ENCODE assay signal across 27 mouse cellular contexts in genomic region chr6:53778424-53778955, GRCm38 (mm10). TPM values are rescaled to one million over a fixed set of nuclear protein-coding genes. Genes with fewer than 3 reads are reported as not detected.
A peak's percentile ranks its signal among the peaks of the same experiment; 100 is the strongest.
DNase-seq lines count a peak whose midpoint lies in the region; ATAC-seq and TF ChIP-seq lines count a peak whose summit lies in the region.
"Had no signal": no experiment of that assay in that cellular context is flagged by ENCODE, and none has a peak within 500 bp of the region (broad histone marks: within the 10 kb centered on the region; RNA-seq: fewer than 3 reads in every experiment).

No protein-coding gene starts in this region.

- H3K4me1 ChIP-seq in heart, embryonic 10.5 days, result no peaks in the 10 kb centered on the region
- H3K4me1 ChIP-seq in kidney, embryonic 15.5 days, result peaks cover 22% of the 10 kb centered on the region
- no peaks in the 10 kb centered on the region for H3K4me1 ChIP-seq in lung, adult 2 months (ENCODE audit: control insufficient read depth, insufficient read depth, low read length)
- H3K4me1 ChIP-seq: limb, embryonic 15.5 days; liver, embryonic 13.5 days; neural tube, embryonic 13.5 days had no signal

- H3K9ac ChIP-seq in kidney, embryonic 15.5 days, result no peak overlapping the region
- H3K9ac ChIP-seq: hindbrain, embryonic 13.5 days; limb, embryonic 15.5 days; liver, embryonic 13.5 days; neural tube, embryonic 13.5 days had no signal

- TF ChIP-seq CTCF in lung, adult 2 months (IDR thresholded peaks at IDR 0.05; ENCODE audit: insufficient read depth, low read length), result no peak

- peak; percentile 63 for DNase-seq in heart, embryonic 10.5 days (ENCODE audit: low spot score)
- no peak for DNase-seq in heart, adult 9 months (ENCODE audit: low spot score in 2 of 2)
- no peak for DNase-seq in kidney, adult 18-20 months
- peak; percentile 25 for DNase-seq in lung, postnatal 10 days
- DNase-seq in lung, adult 2 months, result no peak
- DNase-seq in lung, postnatal 25 days (ENCODE audit: low spot score), result peak; percentile 10
- no peak for DNase-seq in right cerebral cortex, postnatal 10 days (ENCODE audit: low spot score in 2 of 2)
- DNase-seq: adrenal gland, postnatal 25 days; cerebellum, adult 18-20 months; cerebellum, postnatal 10 days; gastrocnemius, postnatal 14 days; heart, adult 2 months; heart, postnatal 4 days; kidney, adult 9 months; layer of hippocampus, adult 9-11 months; liver, embryonic 13.5 days; thymus, adult 2 months; thymus, postnatal 36 days had no signal

- H3K27me3 ChIP-seq in heart, embryonic 10.5 days (ENCODE audit: insufficient read depth, poor library complexity, severe bottlenecking), result no peaks in the 10 kb centered on the region
- 0 out of 2 replicates have a peak, but pooled peaks cover 4% of the 10 kb centered on the region for H3K27me3 ChIP-seq in kidney, embryonic 15.5 days
- H3K27me3 ChIP-seq: limb, embryonic 15.5 days; liver, embryonic 13.5 days had no signal

- WGBS in heart, embryonic 10.5 days, result 66% methylated on average over 8 of the region's 8 CpGs
- WGBS in kidney, embryonic 15.5 days, result 40% methylated on average over 8 of the region's 8 CpGs
- 38% methylated on average over 8 of the region's 8 CpGs for WGBS in lung, adult 2 months

- H3K4me3 ChIP-seq in heart, embryonic 10.5 days, result no peak overlapping the region
- no peak overlapping the region for H3K4me3 ChIP-seq in kidney, embryonic 15.5 days (replicated peaks)
- H3K4me3 ChIP-seq in lung, adult 2 months (replicated peaks; ENCODE audit: extremely low read depth, low read depth, low read length), result no peak overlapping the region
- H3K4me3 ChIP-seq: heart, adult 2 months; hindbrain, embryonic 13.5 days; limb, embryonic 10.5 days; limb, embryonic 15.5 days; liver, embryonic 13.5 days; midbrain, embryonic 10.5 days; myocyte; neural tube, embryonic 13.5 days had no signal

- H3K4me2 ChIP-seq in kidney, embryonic 15.5 days, result no peak overlapping the region
- H3K4me2 ChIP-seq: hindbrain, embryonic 13.5 days; limb, embryonic 15.5 days; liver, embryonic 13.5 days; neural tube, embryonic 13.5 days had no signal

- H3K9me3 ChIP-seq in heart, embryonic 10.5 days, result no peaks in the 10 kb centered on the region
- no peaks in the 10 kb centered on the region for H3K9me3 ChIP-seq in kidney, embryonic 15.5 days (replicated peaks)
- H3K9me3 ChIP-seq: hindbrain, embryonic 13.5 days; limb, embryonic 10.5 days; limb, embryonic 15.5 days; liver, embryonic 13.5 days; midbrain, embryonic 10.5 days; neural tube, embryonic 13.5 days had no signal

- 0 out of 2 replicates have a peak, but pooled peaks have one; percentile 12 for ATAC-seq in kidney, embryonic 15.5 days (replicated peaks; ENCODE audit: low FRiP score)
- ATAC-seq: CD4-positive, CD25-positive, alpha-beta regulatory T cell, adult 4 months; forebrain, embryonic 14.5 days had no signal

- H3K27ac ChIP-seq in heart, embryonic 10.5 days, result no peak overlapping the region
- H3K27ac ChIP-seq in kidney, embryonic 15.5 days, result no peak overlapping the region
- H3K27ac ChIP-seq: heart, adult 2 months; hindbrain, embryonic 13.5 days; limb, embryonic 10.5 days; limb, embryonic 15.5 days; liver, embryonic 13.5 days; midbrain, embryonic 10.5 days; neural tube, embryonic 13.5 days had no signal

- TF ChIP-seq POLR2A in lung, adult 2 months (IDR thresholded peaks at IDR 0.05; ENCODE audit: borderline replicate concordance, extremely low read depth, low read depth, low read length), result no peak

- no peaks in the 10 kb centered on the region for H3K36me3 ChIP-seq in heart, embryonic 10.5 days
- no peaks in the 10 kb centered on the region for H3K36me3 ChIP-seq in kidney, embryonic 15.5 days
- H3K36me3 ChIP-seq: hindbrain, embryonic 13.5 days; limb, embryonic 10.5 days; limb, embryonic 15.5 days; liver, embryonic 13.5 days; midbrain, embryonic 10.5 days; neural tube, embryonic 13.5 days had no signal

RNA-seq across cellular contexts. Expression of gene Tril, which starts 42.1 kb away (rescaled TPM):
- polyA plus RNA-seq in heart, embryonic 10.5 days (2016; fragmentation: Nextera tagmentation; extraction: Ambion mirVana), result 7.5 and 15.3 TPM in 2 replicates
- polyA plus RNA-seq in kidney, embryonic 15.5 days (2015; fragmentation: Nextera tagmentation; extraction: Ambion mirVana), result 88.9 and 93.8 TPM in 2 replicates
- polyA plus RNA-seq in lung, adult 2 months (2012; rRNA removed), result 27.0 and 28.6 TPM in 2 replicates
- polyA plus RNA-seq: CD4-positive, CD25-positive, alpha-beta regulatory T cell, adult 4 months had no signal

Comparison
In these comparisons a context has a peak if more than half of its experiments do, and no peak if none do; other contexts are left out.
1. DNase-seq: peak in heart, embryonic 10.5 days (single experiment), lung, postnatal 10 days (single experiment) and lung, postnatal 25 days (single experiment); none in heart, adult 9 months (0 of 2), kidney, adult 18-20 months (single experiment), lung, adult 2 months (single experiment) and right cerebral cortex, postnatal 10 days (0 of 2).